Mouse (Mus musculus) CH12.LX (cell line): ENCODE measurements around the gene Tmem119. TPM values are rescaled to one million over a fixed set of nuclear protein-coding genes. Genes with fewer than 3 reads are reported as not detected.

Source experiments
- DNase-seq: peaks from one replicate; pipeline ENCODE4 v3.0.0-alpha.2; 2013; ENCODE audit errors: extremely low read depth
- H3K27ac ChIP-seq: 2 replicates; pipeline ENCODE4 v1.5.1; 2012; ENCODE audit warnings: low read depth, mild to moderate bottlenecking, control low read depth, moderate library complexity; ENCODE audit not compliant: insufficient read depth
- H3K27me3 ChIP-seq: replicated peaks from 2 replicates; pipeline ENCODE3; 2012; ENCODE audit warnings: inconsistent platforms
- H3K36me3 ChIP-seq, 2 experiments: replicated peaks in 1 of 2; 2 replicates each; pipeline versions ENCODE3 to v1.6.1; 2012; ENCODE audit warnings: inconsistent platforms in 1 of 2, low read length in 1 of 2, mild to moderate bottlenecking in 1 of 2, mixed read lengths in 1 of 2, moderate library complexity in 1 of 2; ENCODE audit not compliant: control insufficient read depth in 1 of 2, insufficient read depth in 1 of 2
- H3K4me1 ChIP-seq, 2 experiments: 2 replicates each; pipeline ENCODE4 v1.6.1; 2012; ENCODE audit warnings: inconsistent platforms in 1 of 2, moderate library complexity in 1 of 2; ENCODE audit not compliant: insufficient read depth in 2 of 2, control insufficient read depth in 1 of 2
- H3K4me2 ChIP-seq: 2 replicates; pipeline ENCODE4 v1.6.1; 2012; ENCODE audit warnings: low read depth, mild to moderate bottlenecking, control low read depth; ENCODE audit not compliant: poor library complexity, insufficient read depth, severe bottlenecking
- H3K4me3 ChIP-seq, 3 experiments: fragments of 150-350 bp in 1 of 3; sonication (generic) in 1 of 3; replicated peaks in 1 of 3; 2 replicates each; pipeline versions ENCODE3 to v1.5.1; 2011 to 2012; ENCODE audit warnings: low read depth in 2 of 3, low read length in 2 of 3, mild to moderate bottlenecking in 2 of 3, moderate library complexity in 2 of 3, control low read depth in 1 of 3, improper control_type of control experiment in 1 of 3, inconsistent platforms in 1 of 3, mixed read lengths in 1 of 3; ENCODE audit not compliant: poor library complexity in 1 of 3
- H3K79me2 ChIP-seq: replicated peaks from 2 replicates; pipeline ENCODE4 v1.6.1; 2012; ENCODE audit warnings: mild to moderate bottlenecking, moderate library complexity; ENCODE audit not compliant: control insufficient read depth, poor library complexity, insufficient read depth, severe bottlenecking; ENCODE audit errors: extremely low read depth
- H3K9ac ChIP-seq: 2 replicates; pipeline ENCODE4 v1.6.1; 2012; ENCODE audit warnings: low read depth, mild to moderate bottlenecking, control low read depth, moderate library complexity; ENCODE audit not compliant: insufficient read depth
- H3K9me3 ChIP-seq: replicated peaks from 2 replicates; pipeline ENCODE3; 2012; ENCODE audit warnings: low read length, inconsistent platforms, mixed read lengths
- CHD1 ChIP-seq: IDR thresholded peaks from 2 replicates; pipeline ENCODE4 v1.6.1; 2012; ENCODE audit warnings: low read depth, low read length, improper control_type of control experiment, inconsistent platforms
- CHD2 ChIP-seq: IDR thresholded peaks from 2 replicates; pipeline ENCODE4 v1.6.1; 2011; ENCODE audit warnings: low read length, improper control_type of control experiment
- CTCF ChIP-seq, 2 experiments: IDR thresholded peaks in 1 of 2; conservative IDR thresholded peaks in 1 of 2; 2 replicates each; pipeline ENCODE4 v1.5.1; 2011 to 2012; ENCODE audit warnings: low read depth in 2 of 2, low read length in 2 of 2, improper control_type of control experiment in 1 of 2, inconsistent platforms in 1 of 2, mild to moderate bottlenecking in 1 of 2, moderate library complexity in 1 of 2
- E2F4 ChIP-seq: IDR thresholded peaks from 2 replicates; pipeline ENCODE4 v1.6.1; 2011; ENCODE audit warnings: low read depth, low read length, improper control_type of control experiment; ENCODE audit not compliant: insufficient replicate concordance
- EP300 ChIP-seq: IDR thresholded peaks from 2 replicates; pipeline ENCODE4 v1.6.1; 2011; ENCODE audit warnings: low read length, improper control_type of control experiment
- ETS1 ChIP-seq: conservative IDR thresholded peaks from 2 replicates; pipeline ENCODE4 v1.6.1; 2012; ENCODE audit warnings: low read depth, mild to moderate bottlenecking, inconsistent platforms, low read length, improper control_type of control experiment, moderate library complexity
- GABPA ChIP-seq: IDR thresholded peaks from 2 replicates; pipeline ENCODE4 v1.6.1; 2012; ENCODE audit warnings: low read depth, low read length, improper control_type of control experiment, inconsistent platforms; ENCODE audit not compliant: insufficient replicate concordance
- HCFC1 ChIP-seq: IDR thresholded peaks from 2 replicates; pipeline ENCODE4 v1.6.1; 2012; ENCODE audit warnings: low read depth, mild to moderate bottlenecking, inconsistent platforms, low read length, improper control_type of control experiment
- MAFK ChIP-seq: IDR thresholded peaks from 2 replicates; pipeline ENCODE4 v1.6.1; 2011; ENCODE audit warnings: low read length, improper control_type of control experiment; ENCODE audit not compliant: insufficient replicate concordance
- MAZ ChIP-seq: IDR thresholded peaks from 2 replicates; pipeline ENCODE4 v1.6.1; 2012; ENCODE audit warnings: low read depth, mild to moderate bottlenecking, inconsistent platforms, low read length, improper control_type of control experiment, moderate library complexity
- MEF2A ChIP-seq: IDR thresholded peaks from 2 replicates; pipeline ENCODE4 v1.6.1; 2014; ENCODE audit warnings: low read depth, mild to moderate bottlenecking, inconsistent platforms, low read length, improper control_type of control experiment, borderline replicate concordance
- MXI1 ChIP-seq: IDR thresholded peaks from 2 replicates; pipeline ENCODE4 v1.6.1; 2011; ENCODE audit warnings: mild to moderate bottlenecking, low read depth, low read length, improper control_type of control experiment
- NELFE ChIP-seq: IDR thresholded peaks from 2 replicates; pipeline ENCODE4 v1.6.1; 2011; ENCODE audit warnings: low read depth, low read length, improper control_type of control experiment
- NRF1 ChIP-seq: IDR thresholded peaks from 2 replicates; pipeline ENCODE4 v1.6.1; 2014; ENCODE audit warnings: low read depth, mild to moderate bottlenecking, inconsistent platforms, low read length, improper control_type of control experiment, moderate library complexity
- PAX5 ChIP-seq: IDR thresholded peaks from 2 replicates; pipeline ENCODE4 v1.6.1; 2012; ENCODE audit warnings: low read length, inconsistent platforms, mixed read lengths
- POLR2A ChIP-seq: IDR thresholded peaks from 2 replicates; pipeline ENCODE4 v1.6.1; 2011; ENCODE audit warnings: low read depth, mild to moderate bottlenecking, improper control_type of control experiment, low read length
- POLR2AphosphoS2 ChIP-seq: IDR thresholded peaks from 2 replicates; pipeline ENCODE4 v1.6.1; 2011; ENCODE audit warnings: low read depth, low read length, improper control_type of control experiment
- RAD21 ChIP-seq: IDR thresholded peaks from 2 replicates; pipeline ENCODE4 v1.6.1; 2011; ENCODE audit warnings: low read depth, mild to moderate bottlenecking, low read length, improper control_type of control experiment, moderate library complexity
- SMC3 ChIP-seq: IDR thresholded peaks from 2 replicates; pipeline ENCODE4 v1.6.1; 2011; ENCODE audit warnings: low read depth, low read length, improper control_type of control experiment
- TBP ChIP-seq: conservative IDR thresholded peaks from 2 replicates; pipeline ENCODE4 v1.6.1; 2011; ENCODE audit warnings: low read depth, low read length, improper control_type of control experiment
- TCF12 ChIP-seq: IDR thresholded peaks from 2 replicates; pipeline ENCODE4 v1.6.1; 2014; ENCODE audit warnings: low read depth, mild to moderate bottlenecking, inconsistent platforms, low read length, improper control_type of control experiment
- UBTF ChIP-seq: IDR thresholded peaks from 2 replicates; pipeline ENCODE4 v1.6.1; 2012; ENCODE audit warnings: low read depth, mild to moderate bottlenecking, inconsistent platforms, low read length, improper control_type of control experiment, moderate library complexity
- USF1 ChIP-seq: IDR thresholded peaks from 2 replicates; pipeline ENCODE4 v1.6.1; 2014; ENCODE audit warnings: low read depth, mild to moderate bottlenecking, inconsistent platforms, low read length, improper control_type of control experiment
- USF2 ChIP-seq: conservative IDR thresholded peaks from 2 replicates; pipeline ENCODE4 v1.6.1; 2011; ENCODE audit warnings: low read depth, low read length, improper control_type of control experiment
- ZC3H11A ChIP-seq: IDR thresholded peaks from 2 replicates; pipeline ENCODE4 v1.6.1; 2012; ENCODE audit warnings: low read depth, mild to moderate bottlenecking, inconsistent platforms, low read length, improper control_type of control experiment
- ZKSCAN1 ChIP-seq: IDR thresholded peaks from 2 replicates; pipeline ENCODE4 v1.6.1; 2012; ENCODE audit warnings: low read depth, inconsistent platforms, low read length, improper control_type of control experiment, borderline replicate concordance
- ZMIZ1 ChIP-seq: IDR thresholded peaks from 2 replicates; pipeline ENCODE4 v1.6.1; 2012; ENCODE audit warnings: low read depth, mild to moderate bottlenecking, inconsistent platforms, low read length, improper control_type of control experiment
- ZNF384 ChIP-seq: IDR thresholded peaks from 2 replicates; pipeline ENCODE4 v1.6.1; 2012; ENCODE audit warnings: low read depth, low read length, improper control_type of control experiment, inconsistent platforms
- dilution Hi-C: fragments of 300-500 bp; cut with MboI; formaldehyde crosslinking; loops from 2 replicates; pipeline ENCODE4 v1.14.3; 2020; ENCODE audit warnings: low sequenced_read_pairs; ENCODE audit not compliant: extremely low pct_unique_long_range_greater_than_20kb, extremely low pct_ligation_motif_present
- in situ Hi-C: fragments of 300-500 bp; cut with MboI; formaldehyde crosslinking; loops from 3 replicates; pipeline ENCODE4 v1.14.3; 2019; ENCODE audit warnings: low sequenced_read_pairs, low pct_ligation_motif_present, low pct_unique_long_range_greater_than_20kb, mixed read lengths
- polyA plus RNA-seq: library from polyadenylated mRNA; unstranded; fragments of >175 nt; gene quantifications from 2 replicates; pipeline ENCODE4 v1.2.1, GENCODE M21; 2012; ENCODE audit warnings: low read depth; ENCODE audit not compliant: insufficient read length
- total RNA-seq, 2 experiments: library from RNA; depleted of rRNA; stranded (reverse); fragments of 300-350 nt in 1 of 2; fragments of >200 nt in 1 of 2; gene quantifications; 2 replicates each; pipeline ENCODE4 v1.2.3; 2012 to 2014

The Tmem119 gene
- total and polyA plus RNA-seq, 3 experiments, result 0.30 to 1.5 (median 1.0) TPM

DNA sequence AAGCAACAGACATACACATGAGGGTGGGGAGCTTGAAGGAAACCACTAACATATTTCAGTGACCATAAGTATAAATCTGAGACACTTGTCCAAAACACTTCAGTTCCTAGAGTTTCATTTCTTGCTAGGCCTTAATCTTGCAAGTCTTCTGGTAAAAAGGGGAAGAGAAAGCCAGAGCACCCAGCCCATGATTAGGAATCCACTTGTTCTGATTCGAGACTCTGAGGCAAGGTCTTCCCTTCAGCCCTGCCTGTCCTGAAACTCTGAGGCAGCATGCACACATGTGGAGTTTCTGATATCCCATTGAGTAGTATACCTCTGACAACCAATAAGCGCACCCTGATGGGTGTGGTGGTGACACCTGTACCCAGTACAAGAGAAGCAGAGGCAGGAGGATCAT is 38.7 kb downstream of the Tmem119 start:
- dilution Hi-C loops (no loop called here), in situ Hi-C loops (no loop called here)
- H3K36me3 ChIP-seq, result peaks cover 68 to 92% of the 10 kb centered on the region in 2 experiments
- peaks cover 48% of the 10 kb centered on the region for H3K79me2 ChIP-seq
- H3K4me1 ChIP-seq, result peaks cover 16 to 41% of the 10 kb centered on the region in 2 experiments
- no peak overlapping the region for H3K27ac ChIP-seq
- no peaks in the 10 kb centered on the region for H3K27me3 ChIP-seq
- no peak overlapping the region for H3K4me2 ChIP-seq
- no peak for DNase-seq
- no peak for TF ChIP-seq ZNF384
- no peak for TF ChIP-seq MXI1
- TF ChIP-seq UBTF, result no peak
- TF ChIP-seq NELFE, result no peak
- TF ChIP-seq USF1, result no peak
- TF ChIP-seq SMC3, result no peak
- no peak for TF ChIP-seq MEF2A
- no peak for TF ChIP-seq ZC3H11A
- TF ChIP-seq MAFK, result no peak
- no peak for TF ChIP-seq POLR2A
- no peak for TF ChIP-seq CHD1
- TF ChIP-seq ETS1, result no peak
- no peak for TF ChIP-seq ZKSCAN1
- TF ChIP-seq NRF1, result no peak
- no peak for TF ChIP-seq CHD2
- no peak for TF ChIP-seq TCF12
- no peak for TF ChIP-seq HCFC1
- TF ChIP-seq CTCF (conservative IDR thresholded peaks at IDR 0.05 in 1 of 2, IDR thresholded peaks at IDR 0.05 in 1 of 2; ENCODE audit: low read depth in 2 of 2, low read length in 2 of 2), result no peak
- H3K4me3 ChIP-seq, result no peak overlapping the region
- no peak overlapping the region for H3K9ac ChIP-seq
- no peaks in the 10 kb centered on the region for H3K9me3 ChIP-seq

- in situ Hi-C loops, result no loop called here
- DNase-seq, result no peak
- Histone ChIP-seq H3K4me1 (no peaks in the 10 kb centered on the region; a peak in 1 of 4 replicates), H3K4me3 (no peak overlapping the region), H3K9ac (no peak overlapping the region), H3K79me2 (peaks cover 4% of the 10 kb centered on the region), H3K4me2 (no peak overlapping the region), H3K27me3 (no peaks in the 10 kb centered on the region), H3K27ac (no peak overlapping the region), H3K36me3 (peaks cover 96 to 98% of the 10 kb centered on the region in 2 experiments), H3K9me3 (no peaks in the 10 kb centered on the region)
- TF ChIP-seq POLR2AphosphoS2, result no peak
- no peak for TF ChIP-seq ZMIZ1
- TF ChIP-seq POLR2A, result no peak
- no peak for TF ChIP-seq E2F4
- no peak for TF ChIP-seq USF2
- no peak for TF ChIP-seq TCF12
- no peak for TF ChIP-seq TBP
- TF ChIP-seq PAX5, result no peak
- no peak for TF ChIP-seq EP300
- no peak for TF ChIP-seq RAD21
- TF ChIP-seq GABPA, result no peak
- TF ChIP-seq NRF1, result no peak
- no peak for TF ChIP-seq MAZ
- dilution Hi-C loops, result no loop called here
Measured at GRCm38 (mm10) chr5:113755347-113756030, 44.8 kb downstream of the Tmem119 start.
